ENCODE assay signal across 8 mouse cellular contexts in genomic region chr17:43606704-43607103, GRCm38 (mm10). TPM values are rescaled to one million over a fixed set of nuclear protein-coding genes. Genes with fewer than 3 reads are reported as not detected.
A peak's percentile ranks its signal among the peaks of the same experiment; 100 is the strongest.
DNase-seq lines count a peak whose midpoint lies in the region.

No protein-coding gene starts in this region.

- peak; percentile 64 for DNase-seq in 416B (ENCODE audit: low read depth)
- DNase-seq in MN1 (ENCODE audit: low spot score) = peak; percentile 21
- peak; percentile 81 to 85 for DNase-seq in cerebellum, postnatal 10 days
- DNase-seq in gastrocnemius, adult 8-10 months (ENCODE audit: low spot score in 2 of 2) = peak; percentile 48 to 57
- peak; percentile 78 for DNase-seq in kidney, postnatal 14 days
- peak; percentile 49 for DNase-seq in lung, adult 18-20 months
- DNase-seq in right cerebral cortex, adult 18-20 months = peak; percentile 41
- DNase-seq in urinary bladder, postnatal 10 days (ENCODE audit: low spot score) = peak; percentile 35

RNA-seq across cellular contexts. Expression of gene Tdrd6, which starts 23.4 kb away (rescaled TPM):
- not detected for total RNA-seq in gastrocnemius, adult 8-10 months (2022)

RNA-seq across cellular contexts. Expression of gene Pla2g7, which starts 38.8 kb away (rescaled TPM):
- total RNA-seq in gastrocnemius, adult 8-10 months (2022) = 10 to 100 TPM; 48.9 to 85.9 (median 58.6) TPM

Comparison
In these comparisons a context has a peak if more than half of its experiments do, and no peak if none do; other contexts are left out.
1. Peak in every context shown above with its lines: DNase-seq.
2. DNase-seq: peak in every context shown above with its lines; median percentile 83 in cerebellum, postnatal 10 days; 78 in kidney, postnatal 14 days; 64 in 416B; 52 in gastrocnemius, adult 8-10 months; 49 in lung, adult 18-20 months; 41 in right cerebral cortex, adult 18-20 months; 35 in urinary bladder, postnatal 10 days; 21 in MN1.